Mouse (Mus musculus) testis, adult 2 months (tissue): ENCODE results near the gene Apaf1.

ENCODE experiments used
- CTCF ChIP-seq: fragments of 200-500 bp; IDR thresholded peaks from 2 replicates; pipeline ENCODE4 v1.5.1; 2012; ENCODE audit warnings: low read depth, mild to moderate bottlenecking, inconsistent platforms, low read length, moderate library complexity; ENCODE audit not compliant: control insufficient read depth, insufficient read depth, insufficient replicate concordance
- POLR2A ChIP-seq: fragments of 200-500 bp; IDR thresholded peaks from 2 replicates; pipeline ENCODE4 v1.6.1; 2012; ENCODE audit warnings: low read depth, mild to moderate bottlenecking, inconsistent platforms, low read length, moderate library complexity; ENCODE audit not compliant: control insufficient read depth

GRCm38 (mm10) chr10:90953103-90953709 lies 129.4 kb downstream of the Apaf1 start:
- TF ChIP-seq CTCF (no peak), POLR2A (no peak)
